ENCODE assay signal across 14 mouse cellular contexts in the genomic region with DNA sequence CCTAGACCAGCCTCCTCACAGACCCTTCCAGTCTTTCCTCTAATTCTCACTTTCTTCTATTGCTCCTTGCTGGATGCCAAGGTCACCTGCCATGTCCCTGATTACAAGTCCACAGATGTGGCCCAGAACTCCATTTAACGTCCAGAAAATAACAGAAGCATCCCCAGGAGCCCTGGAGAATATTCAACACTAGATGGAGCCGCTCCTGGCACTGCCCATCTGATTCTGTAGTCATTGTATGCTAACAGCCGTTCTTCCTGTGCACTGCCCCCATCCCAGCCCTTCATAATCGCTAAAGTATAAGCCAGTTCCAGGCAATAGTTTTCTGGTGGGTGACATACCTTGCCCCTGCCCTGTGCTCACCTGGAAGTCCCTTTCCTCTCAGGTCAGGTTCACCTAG.
DNase-seq lines count a peak whose midpoint lies in the region; ATAC-seq and TF ChIP-seq lines count a peak whose summit lies in the region.
"Had no signal": no experiment of that assay in that cellular context is flagged by ENCODE, and none has a peak within 500 bp of the region (broad histone marks: within the 10 kb centered on the region; RNA-seq: fewer than 3 reads in every experiment).

No protein-coding gene starts in this region.

- no peak for TF ChIP-seq EP300 in stomach, postnatal 0 days (optimal IDR thresholded peaks at IDR 0.05)

- H3K4me2 ChIP-seq in forebrain, postnatal 0 days (ENCODE audit: low read depth): no peak overlapping the region
- no peak overlapping the region for H3K4me2 ChIP-seq in forebrain, embryonic 15.5 days (replicated peaks)
- no peak overlapping the region for H3K4me2 ChIP-seq in intestine, postnatal 0 days (replicated peaks; ENCODE audit: low read depth)
- no peak overlapping the region for H3K4me2 ChIP-seq in intestine, embryonic 16.5 days (ENCODE audit: low read depth, low read length)
- H3K4me2 ChIP-seq in stomach, postnatal 0 days (replicated peaks; ENCODE audit: low read depth): no peak overlapping the region
- H3K4me2 ChIP-seq: embryonic facial prominence, embryonic 15.5 days; hindbrain, embryonic 12.5 days; intestine, embryonic 15.5 days had no signal

- 55% methylated on average over 4 of the region's 4 CpGs for WGBS in forebrain, postnatal 0 days
- 55% methylated on average over 4 of the region's 4 CpGs for WGBS in forebrain, embryonic 15.5 days
- 40% methylated on average over 4 of the region's 4 CpGs for WGBS in intestine, postnatal 0 days
- 40% methylated on average over 4 of the region's 4 CpGs for WGBS in intestine, embryonic 16.5 days
- WGBS in lung, adult 2 months: 16% methylated on average over 4 of the region's 4 CpGs
- 43% methylated on average over 4 of the region's 4 CpGs for WGBS in stomach, postnatal 0 days

- TF ChIP-seq POLR2A in lung, adult 2 months (IDR thresholded peaks at IDR 0.05; ENCODE audit: borderline replicate concordance, extremely low read depth, low read depth, low read length): no peak

- H3K27ac ChIP-seq in forebrain, postnatal 0 days (ENCODE audit: low read depth, low read length): no peak overlapping the region
- H3K27ac ChIP-seq in forebrain, embryonic 15.5 days (replicated peaks): no peak overlapping the region
- no peak overlapping the region for H3K27ac ChIP-seq in intestine, postnatal 0 days (ENCODE audit: low read depth, low read length)
- no peak overlapping the region for H3K27ac ChIP-seq in intestine, embryonic 16.5 days (ENCODE audit: low read length)
- no peak overlapping the region for H3K27ac ChIP-seq in stomach, postnatal 0 days (replicated peaks)
- H3K27ac ChIP-seq: embryonic facial prominence, embryonic 15.5 days; hindbrain, embryonic 12.5 days; intestine, embryonic 15.5 days had no signal

- no peaks in the 10 kb centered on the region for H3K27me3 ChIP-seq in forebrain, postnatal 0 days (ENCODE audit: insufficient read depth, low read length)
- H3K27me3 ChIP-seq in forebrain, embryonic 15.5 days: no peaks in the 10 kb centered on the region
- no peaks in the 10 kb centered on the region for H3K27me3 ChIP-seq in intestine, postnatal 0 days (replicated peaks; ENCODE audit: control insufficient read depth, insufficient read depth, low read length)
- no peaks in the 10 kb centered on the region for H3K27me3 ChIP-seq in intestine, embryonic 16.5 days (replicated peaks; ENCODE audit: control insufficient read depth, insufficient read depth, low read length)
- H3K27me3 ChIP-seq in stomach, postnatal 0 days (ENCODE audit: control insufficient read depth, insufficient read depth, low read length): no peaks in the 10 kb centered on the region
- H3K27me3 ChIP-seq: embryonic facial prominence, embryonic 15.5 days; hindbrain, embryonic 12.5 days; intestine, embryonic 15.5 days had no signal

- no peak overlapping the region for H3K9ac ChIP-seq in forebrain, postnatal 0 days
- H3K9ac ChIP-seq in forebrain, embryonic 15.5 days (replicated peaks): no peak overlapping the region
- no peak overlapping the region for H3K9ac ChIP-seq in intestine, postnatal 0 days (ENCODE audit: low read depth, low read length)
- H3K9ac ChIP-seq in intestine, embryonic 16.5 days (ENCODE audit: low read depth, low read length): no peak overlapping the region
- H3K9ac ChIP-seq in stomach, postnatal 0 days (ENCODE audit: low read length): no peak overlapping the region
- H3K9ac ChIP-seq: embryonic facial prominence, embryonic 15.5 days; hindbrain, embryonic 12.5 days; intestine, embryonic 15.5 days had no signal

- TF ChIP-seq CTCF in forebrain, postnatal 0 days (IDR thresholded peaks at IDR 0.05; ENCODE audit: low read depth): peak; percentile 19; the same call in 1 of the 2 replicates
- peak; percentile 59 for TF ChIP-seq CTCF in intestine, postnatal 0 days (IDR thresholded peaks at IDR 0.05; ENCODE audit: low read depth)
- TF ChIP-seq CTCF in lung, adult 2 months (IDR thresholded peaks at IDR 0.05; ENCODE audit: insufficient read depth, low read length): no peak
- TF ChIP-seq CTCF in stomach, postnatal 0 days (IDR thresholded peaks at IDR 0.05; ENCODE audit: low read depth): peak; percentile 68

- no peaks in the 10 kb centered on the region for H3K4me1 ChIP-seq in forebrain, postnatal 0 days (ENCODE audit: insufficient read depth)
- no peaks in the 10 kb centered on the region for H3K4me1 ChIP-seq in forebrain, embryonic 15.5 days
- no peaks in the 10 kb centered on the region for H3K4me1 ChIP-seq in intestine, postnatal 0 days (replicated peaks; ENCODE audit: control insufficient read depth, insufficient read depth, low read length)
- no peaks in the 10 kb centered on the region for H3K4me1 ChIP-seq in intestine, embryonic 16.5 days (ENCODE audit: control insufficient read depth, insufficient read depth, low read length)
- peaks cover 30% of the 10 kb centered on the region for H3K4me1 ChIP-seq in lung, adult 2 months (ENCODE audit: control insufficient read depth, insufficient read depth, low read length)
- H3K4me1 ChIP-seq in stomach, postnatal 0 days (replicated peaks; ENCODE audit: control insufficient read depth, insufficient read depth): no peaks in the 10 kb centered on the region
- H3K4me1 ChIP-seq: intestine, embryonic 15.5 days had no signal

- H3K9me3 ChIP-seq in forebrain, postnatal 0 days (ENCODE audit: low read length): no peaks in the 10 kb centered on the region
- no peaks in the 10 kb centered on the region for H3K9me3 ChIP-seq in forebrain, embryonic 15.5 days
- no peaks in the 10 kb centered on the region for H3K9me3 ChIP-seq in intestine, postnatal 0 days (ENCODE audit: control insufficient read depth)
- H3K9me3 ChIP-seq in intestine, embryonic 16.5 days (ENCODE audit: control insufficient read depth, low read length): no peaks in the 10 kb centered on the region
- no peaks in the 10 kb centered on the region for H3K9me3 ChIP-seq in stomach, postnatal 0 days (ENCODE audit: control insufficient read depth, low read length)
- H3K9me3 ChIP-seq: embryonic facial prominence, embryonic 15.5 days; hindbrain, embryonic 12.5 days; intestine, embryonic 15.5 days had no signal

- no peaks in the 10 kb centered on the region for H3K36me3 ChIP-seq in forebrain, postnatal 0 days (ENCODE audit: insufficient read depth)
- no peaks in the 10 kb centered on the region for H3K36me3 ChIP-seq in forebrain, embryonic 15.5 days
- no peaks in the 10 kb centered on the region for H3K36me3 ChIP-seq in intestine, postnatal 0 days (ENCODE audit: control insufficient read depth, insufficient read depth)
- no peaks in the 10 kb centered on the region for H3K36me3 ChIP-seq in intestine, embryonic 16.5 days (ENCODE audit: control insufficient read depth, insufficient read depth, low read length)
- H3K36me3 ChIP-seq in stomach, postnatal 0 days (ENCODE audit: control insufficient read depth, insufficient read depth, low read length): no peaks in the 10 kb centered on the region
- H3K36me3 ChIP-seq: embryonic facial prominence, embryonic 15.5 days; hindbrain, embryonic 12.5 days; intestine, embryonic 15.5 days had no signal

- no peak for DNase-seq in forebrain, postnatal 0 days
- DNase-seq in lung, postnatal 36 days: peak; percentile 39
- no peak for DNase-seq in lung, adult 2 months
- peak; percentile 24 for DNase-seq in stomach, postnatal 0 days (ENCODE audit: low spot score)
- no peak for DNase-seq in frontal cortex, postnatal 14 days (ENCODE audit: low spot score in 2 of 2)
- DNase-seq: cerebellum, adult 2 months; heart, adult 18-20 months; kidney, postnatal 14 days had no signal

- no peak overlapping the region for H3K4me3 ChIP-seq in forebrain, postnatal 0 days (ENCODE audit: low read depth, low read length)
- no peak overlapping the region for H3K4me3 ChIP-seq in forebrain, embryonic 15.5 days
- no peak overlapping the region for H3K4me3 ChIP-seq in intestine, postnatal 0 days (ENCODE audit: low read depth, low read length)
- no peak overlapping the region for H3K4me3 ChIP-seq in intestine, embryonic 16.5 days (ENCODE audit: low read length)
- no peak overlapping the region for H3K4me3 ChIP-seq in lung, adult 2 months (replicated peaks; ENCODE audit: extremely low read depth, low read depth, low read length)
- H3K4me3 ChIP-seq in stomach, postnatal 0 days (ENCODE audit: low read depth, low read length): no peak overlapping the region
- H3K4me3 ChIP-seq: embryonic facial prominence, embryonic 15.5 days; hindbrain, embryonic 12.5 days; intestine, embryonic 15.5 days had no signal

- no peak for ATAC-seq in forebrain, postnatal 0 days
- no peak for ATAC-seq in forebrain, embryonic 15.5 days (replicated peaks)
- no peak for ATAC-seq in intestine, postnatal 0 days
- ATAC-seq in intestine, embryonic 16.5 days: no peak
- ATAC-seq in stomach, postnatal 0 days (ENCODE audit: low FRiP score, low TSS enrichment): no peak
- ATAC-seq: intestine, embryonic 15.5 days had no signal

Comparison
In these comparisons a context has a peak if more than half of its experiments do, and no peak if none do; other contexts are left out.
1. DNase-seq: peak in lung, postnatal 36 days (single experiment) and stomach, postnatal 0 days (single experiment); none in forebrain, postnatal 0 days (single experiment), lung, adult 2 months (single experiment) and frontal cortex, postnatal 14 days (0 of 2).